Mouse (Mus musculus) small intestine, adult 2 months (tissue): ENCODE data around the gene Ezh1.

ENCODE experiments used
- CTCF ChIP-seq: fragments of 200-500 bp; IDR thresholded peaks from 2 replicates; pipeline ENCODE4 v1.5.1; 2012; ENCODE audit warnings: low read depth, mild to moderate bottlenecking, control low read depth, inconsistent platforms, low read length, moderate library complexity, mixed read lengths; ENCODE audit not compliant: insufficient replicate concordance, insufficient read length; ENCODE audit errors: extremely low read depth
- POLR2A ChIP-seq: fragments of 200-500 bp; IDR thresholded peaks from 2 replicates; pipeline ENCODE4 v1.6.1; 2012; ENCODE audit warnings: low read depth, mild to moderate bottlenecking, control low read depth, inconsistent platforms, low read length, moderate library complexity

GRCm38 (mm10) chr11:101245071-101245470 lies 18.8 kb upstream of the Ezh1 start:
- TF ChIP-seq POLR2A (no peak), CTCF (no peak)
